Mouse (Mus musculus) heart, postnatal 14 days (tissue): ENCODE results near the gene Scnn1g. TPM values are rescaled to one million over a fixed set of nuclear protein-coding genes. Genes with fewer than 3 reads are reported as not detected.
A peak's percentile ranks its signal among the peaks of the same experiment; 100 is the strongest.

Experiments used
- DNase-seq, 2 experiments: peaks; one replicate each; pipeline ENCODE4 v3.0.0; 2021 to 2022
- intact Hi-C: fragments of 180-260 bp; cut with DNase I; formaldehyde crosslinking; loops from one replicate; pipeline ENCODE4 v1.15.1; 2025
- total RNA-seq, 2 experiments: library from RNA; stranded (reverse); gene quantifications; 2 replicates each; pipeline ENCODE4 v1.2.3; 2021

The Scnn1g gene
- total RNA-seq, 2 experiments from 2014 or later: 0.17 TPM; not detected in 1

DNA sequence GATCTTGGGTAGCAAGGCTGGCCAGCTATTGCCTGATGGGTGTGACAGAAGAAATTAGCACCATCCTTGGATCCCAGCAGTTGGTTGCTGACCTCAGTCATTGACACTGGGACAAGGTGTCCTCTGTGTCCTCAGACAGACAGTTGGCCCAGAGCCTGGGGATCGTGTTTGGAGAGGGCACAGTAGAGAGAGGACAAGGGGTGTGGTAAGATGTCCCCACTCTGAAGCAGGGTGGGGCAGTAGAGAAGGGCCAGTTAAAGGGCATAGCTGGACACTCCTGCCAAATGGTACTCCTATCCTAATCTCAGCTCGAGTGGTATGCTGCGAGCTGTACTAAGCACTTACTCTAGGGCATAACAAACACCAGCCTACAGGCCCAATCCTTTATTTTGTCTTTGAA, 33.6 kb downstream of the Scnn1g start:
- peak; percentile 14 to 27 for DNase-seq
- intact Hi-C loops: no loop called here

DNA sequence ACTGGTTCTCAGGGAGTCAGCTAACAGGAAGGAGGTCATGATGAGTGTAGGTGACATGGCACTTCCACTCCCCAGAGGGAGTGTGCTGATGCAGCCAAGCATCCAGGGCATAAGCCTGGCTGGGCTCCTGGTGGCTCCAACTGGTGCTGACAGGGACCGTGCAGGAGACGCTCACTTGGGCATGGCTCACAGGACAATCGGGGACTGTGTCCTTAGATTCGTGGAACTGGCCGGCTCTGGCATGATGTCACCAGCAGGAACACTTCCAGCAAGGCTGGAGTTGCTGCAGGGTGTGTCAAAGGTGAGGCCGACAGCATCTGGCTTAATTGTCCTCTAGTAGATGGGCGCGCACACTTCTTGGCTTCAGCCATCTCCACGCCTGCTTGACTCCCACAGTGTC, 34.7 kb downstream of the Scnn1g start:
- intact Hi-C loops: no loop called here
- peak; percentile 27 to 53 for DNase-seq

DNA sequence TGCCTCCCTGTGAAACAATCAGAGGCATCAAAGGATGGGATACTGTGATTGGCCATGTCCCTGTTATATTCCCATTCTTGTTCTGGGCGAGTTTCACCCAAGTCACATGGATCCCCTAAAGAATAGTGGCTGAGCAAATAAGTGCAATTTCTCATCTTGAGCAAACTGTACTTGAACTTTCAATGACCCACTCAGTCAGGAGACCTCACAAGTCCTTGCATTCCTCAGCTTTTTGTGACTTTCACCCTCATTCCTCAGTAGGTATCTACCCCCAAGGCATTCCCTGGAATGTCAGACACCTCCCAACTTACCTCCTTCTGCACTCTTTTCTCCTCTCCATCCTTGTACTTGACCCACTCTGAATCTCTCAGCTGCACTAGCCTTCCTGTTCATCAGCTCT, 44.3 kb downstream of the Scnn1g start:
- DNase-seq: no peak
- intact Hi-C loops: no loop called here

DNA sequence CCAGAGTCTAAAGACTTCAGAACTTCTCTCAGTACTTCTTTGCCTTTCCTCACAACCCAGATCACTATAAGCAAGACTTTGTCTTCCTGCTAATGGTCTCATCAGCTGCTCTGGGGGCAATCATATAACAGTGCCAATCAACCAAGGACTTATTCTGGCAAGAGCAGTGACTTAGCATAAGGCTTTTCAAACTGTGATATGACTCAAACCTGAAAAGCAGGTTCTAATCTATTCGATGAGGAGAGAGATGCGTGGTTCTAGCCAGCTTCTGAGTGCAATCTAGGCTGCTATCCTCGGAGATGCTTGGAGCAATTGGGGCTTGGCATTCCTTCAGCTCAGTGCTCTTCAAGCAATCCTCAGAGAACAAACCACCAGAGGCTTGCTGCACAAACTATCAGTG, 44.7 kb downstream of the Scnn1g start:
- DNase-seq: no peak
- intact Hi-C loops: no loop called here

DNA sequence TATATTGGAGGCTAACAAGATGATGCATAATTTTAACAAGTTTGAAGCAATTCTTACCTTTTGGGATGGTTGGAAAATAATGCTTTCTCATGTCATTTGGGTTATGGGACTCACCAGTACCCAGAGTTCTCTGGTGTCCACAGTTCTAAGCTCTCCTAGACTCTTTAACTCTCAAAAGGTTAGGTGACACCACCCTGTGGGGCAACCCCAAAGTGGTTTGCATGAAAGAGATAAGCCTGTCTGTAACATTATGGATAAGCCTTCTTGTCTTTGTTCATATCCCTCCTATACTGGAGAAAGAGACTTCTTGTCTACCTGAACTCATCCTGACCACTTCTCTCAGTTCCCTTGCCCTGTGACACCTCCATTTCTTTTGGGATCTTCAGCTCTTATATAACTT, 45.1 kb downstream of the Scnn1g start:
- DNase-seq: no peak
- intact Hi-C loops: no loop called here

DNA sequence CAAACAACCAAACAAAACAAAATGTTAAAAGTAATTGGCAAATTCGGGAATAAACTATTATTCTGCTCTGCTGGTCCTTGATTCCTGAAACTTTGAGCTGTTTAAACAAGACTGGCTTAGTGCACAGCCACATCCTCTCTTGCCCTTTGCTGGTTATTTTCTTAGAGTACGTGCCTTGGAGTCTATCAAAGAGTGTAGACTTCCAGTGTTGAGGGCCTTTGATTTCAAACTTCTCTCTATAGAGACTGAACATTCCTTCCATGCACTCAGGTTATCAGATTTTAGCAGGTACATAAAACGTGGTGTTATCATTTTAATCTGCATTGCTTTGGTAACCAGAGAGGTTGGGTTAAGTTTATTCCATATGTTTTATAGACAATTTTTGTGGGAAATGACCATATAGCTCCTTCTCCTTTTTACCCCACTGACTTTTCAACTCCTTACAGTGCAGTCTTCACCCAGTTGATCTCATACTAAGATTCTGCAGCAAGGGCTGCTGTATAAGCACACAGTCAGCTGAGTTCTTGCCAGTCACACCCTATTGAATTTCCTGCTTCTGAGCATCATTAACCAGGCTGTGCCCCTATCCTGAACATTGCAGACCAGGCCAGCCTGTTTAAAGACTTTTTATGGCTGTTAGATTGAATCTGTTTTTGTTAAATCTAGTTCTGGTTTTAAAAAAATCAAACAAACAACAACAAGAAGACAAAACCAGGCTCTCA, 48.1 kb downstream of the Scnn1g start:
- intact Hi-C loops: no loop called here

DNA sequence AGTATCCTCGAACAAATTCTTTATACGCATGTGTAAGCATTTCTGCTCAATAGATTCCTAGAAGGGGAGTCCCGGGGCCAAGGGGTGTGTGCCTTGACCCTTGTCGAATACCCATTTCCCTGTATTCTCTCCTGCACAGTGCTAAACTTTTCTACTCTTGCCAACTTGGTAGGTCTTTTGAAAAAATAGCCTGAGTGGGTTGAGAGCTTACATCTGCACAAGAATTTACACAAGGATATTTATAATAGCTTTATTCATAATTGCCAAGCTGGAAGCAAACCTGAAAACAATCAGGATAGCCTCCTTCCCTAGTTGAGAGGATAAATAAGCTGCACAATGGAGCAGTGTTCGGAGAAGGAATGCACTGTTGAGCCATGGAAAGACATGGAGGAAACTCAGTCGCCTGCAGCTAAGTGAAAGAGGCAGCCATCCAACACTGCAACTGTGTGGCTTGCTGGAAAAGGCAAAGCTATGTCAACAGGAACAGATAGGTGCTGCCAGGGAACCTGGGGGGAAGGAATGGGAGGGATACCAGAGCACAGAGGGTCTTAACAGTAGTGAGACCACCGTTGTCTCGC, 51.5 kb downstream of the Scnn1g start:
- no peak for DNase-seq
- intact Hi-C loops: no loop called here

More for the DNA sequence above, 48.1 kb downstream of the Scnn1g start:
- DNase-seq: no peak

DNA sequence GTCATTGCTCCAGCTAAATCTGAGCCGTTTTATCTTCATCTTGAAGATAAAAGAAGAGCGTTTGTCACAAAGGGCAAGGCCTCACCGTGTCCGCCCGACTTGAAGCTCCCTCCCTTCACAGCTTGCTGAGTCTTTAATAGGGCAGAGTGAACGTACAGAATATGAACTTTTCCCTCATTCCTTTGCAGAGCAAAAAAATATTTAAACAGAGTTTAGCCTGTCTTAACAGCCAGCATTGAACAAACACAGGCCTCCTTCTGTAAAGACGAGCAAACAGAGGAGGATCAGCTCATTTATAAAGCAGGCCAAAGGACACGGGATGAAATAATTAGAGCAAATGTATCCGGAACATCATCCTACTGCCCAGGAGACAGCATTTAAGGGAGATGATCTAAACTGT, 63.5 kb downstream of the Scnn1g start:
- DNase-seq: no peak
- intact Hi-C loops: no loop called here

DNA sequence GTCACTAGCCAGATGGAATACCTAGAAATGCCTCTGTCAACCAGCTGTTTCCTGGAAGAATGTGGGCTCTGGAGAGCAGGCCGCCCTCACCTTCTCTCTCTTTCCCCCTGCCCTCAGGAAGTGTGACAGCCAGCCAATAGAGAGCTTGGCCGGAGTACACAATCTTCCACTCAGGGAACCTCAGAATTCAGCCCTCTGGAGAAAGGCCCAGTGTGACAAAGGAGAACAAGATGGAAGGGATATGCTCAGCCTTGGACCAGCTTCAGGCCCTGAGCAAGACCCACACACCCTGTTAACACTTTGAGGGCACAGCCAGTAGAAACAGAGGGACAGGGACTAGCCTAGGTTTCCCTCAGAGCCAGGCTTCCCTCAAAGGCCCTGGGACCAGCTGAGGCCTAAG, 68.2 kb downstream of the Scnn1g start:
- DNase-seq: peak in 1 of 2 experiments; percentile 48
- intact Hi-C loops: no loop called here

DNA sequence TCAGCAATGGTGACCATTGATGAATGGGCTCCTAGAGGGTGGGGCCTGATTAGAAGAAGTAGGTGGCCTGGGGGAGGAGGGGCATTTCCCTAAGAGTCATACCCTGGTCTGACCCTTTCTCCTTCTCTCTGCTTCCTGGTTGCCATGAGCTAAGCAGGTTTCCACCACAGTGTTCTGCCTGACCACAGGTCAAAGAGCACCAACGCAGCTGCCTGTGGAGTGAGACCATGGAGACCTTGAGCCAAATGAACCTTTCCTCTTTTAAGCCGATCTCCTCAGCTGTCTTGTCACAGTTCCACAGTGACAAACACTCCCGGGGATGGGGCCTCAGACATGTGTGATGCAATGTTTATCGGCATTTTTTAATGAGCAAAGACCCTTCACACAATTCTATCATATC, 68.7 kb downstream of the Scnn1g start:
- no peak for DNase-seq
- intact Hi-C loops: no loop called here

DNA sequence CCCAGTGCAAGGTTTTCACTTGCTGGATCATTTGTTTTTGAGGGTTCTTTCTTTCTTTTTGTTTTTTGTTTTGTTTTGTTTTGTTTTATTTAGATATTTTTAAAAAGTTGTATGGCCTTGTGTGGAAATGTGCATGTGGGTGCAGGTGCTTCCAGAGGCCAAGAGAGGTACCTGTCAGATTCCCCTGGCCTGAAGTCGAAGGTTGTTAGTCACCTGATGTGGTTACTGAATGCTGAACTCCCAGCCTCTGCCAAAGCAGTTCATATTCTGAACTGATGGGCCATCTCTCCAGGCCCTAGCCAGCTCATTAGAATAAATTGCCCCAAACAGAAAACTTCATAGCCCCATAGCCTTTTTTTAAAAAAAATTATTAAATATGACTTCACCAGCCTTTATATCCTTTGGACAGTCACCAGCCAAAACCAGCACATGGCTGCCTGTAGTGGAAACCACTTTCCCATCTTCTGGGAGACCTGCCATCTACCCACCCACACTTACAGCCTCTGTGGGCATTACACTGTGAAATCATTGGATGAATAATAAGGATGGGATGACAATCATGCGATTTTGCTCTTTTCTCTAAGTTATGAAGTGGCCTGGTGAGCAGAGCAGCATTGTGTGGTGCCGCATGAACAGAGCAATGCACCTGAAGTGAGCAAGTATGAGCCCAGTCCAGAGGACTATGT, 71.7 kb downstream of the Scnn1g start:
- DNase-seq: no peak
- intact Hi-C loops: no loop called here

DNA sequence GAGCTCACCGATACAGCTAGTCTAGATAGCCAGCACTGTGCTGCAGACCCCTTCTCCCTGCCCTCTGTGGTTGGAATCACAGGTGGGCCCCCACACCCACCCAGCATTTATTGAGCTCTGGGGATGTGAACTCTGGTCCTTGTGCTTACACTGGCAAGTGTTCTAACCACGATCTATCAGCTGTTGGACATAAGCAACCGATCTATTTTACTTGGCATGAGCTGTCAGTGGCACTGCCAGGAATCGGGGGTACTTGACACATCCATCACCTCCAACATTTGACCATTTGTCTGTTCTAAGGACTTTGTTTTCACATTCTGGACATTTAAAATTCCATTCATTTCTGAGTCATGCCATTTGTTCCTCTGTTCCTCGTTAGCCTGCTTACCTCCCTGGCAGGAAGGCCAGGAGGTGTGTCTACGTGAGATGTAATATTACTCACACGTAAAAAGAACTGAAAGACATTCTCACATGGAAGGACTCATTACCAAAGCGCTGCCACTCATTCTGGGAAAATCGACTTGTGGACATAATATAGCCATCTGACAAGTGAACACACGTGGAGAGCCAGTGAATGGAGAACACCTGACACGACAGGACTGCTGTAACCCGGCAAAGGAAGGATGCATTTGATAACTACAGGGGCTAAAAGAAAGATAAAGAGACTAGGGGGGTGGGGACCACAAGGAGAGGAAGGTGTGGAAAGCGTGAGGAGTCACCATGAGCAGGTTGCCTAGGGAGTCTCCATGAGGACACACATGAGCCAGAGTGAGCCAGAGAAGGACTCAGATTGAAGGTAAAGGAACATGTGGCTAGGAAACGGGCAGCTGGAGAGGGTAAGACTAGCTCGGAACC, 73.7 kb downstream of the Scnn1g start:
- DNase-seq: no peak
- intact Hi-C loops: no loop called here

Other genes with a start within 250 kb of the Scnn1g start
- 1 to 10 TPM; 8.5 to 9.0 TPM for gene Usp31, start 27.2 kb upstream of the Scnn1g start, total RNA-seq
- gene Scnn1b, start 130.6 kb downstream of the Scnn1g start, total RNA-seq: under 1 TPM in 1 of 2 experiments, not detected in 1; 0.50 TPM
- gene Cog7, start 247.2 kb downstream of the Scnn1g start, total RNA-seq: 10 to 100 TPM; 15.3 to 16.0 TPM